Mouse (Mus musculus) spleen, postnatal 4 days (tissue): ENCODE results near the gene Erg.

Experiments
- DNase-seq, 2 experiments: peaks; one replicate each; pipeline ENCODE4 v3.0.0; 2022; ENCODE audit warnings: low spot score in 2 of 2

Erg gene

GRCm38 (mm10) chr16:95388292-95388691, 198.1 kb downstream of the Erg start:
- DNase-seq: no peak

DNA sequence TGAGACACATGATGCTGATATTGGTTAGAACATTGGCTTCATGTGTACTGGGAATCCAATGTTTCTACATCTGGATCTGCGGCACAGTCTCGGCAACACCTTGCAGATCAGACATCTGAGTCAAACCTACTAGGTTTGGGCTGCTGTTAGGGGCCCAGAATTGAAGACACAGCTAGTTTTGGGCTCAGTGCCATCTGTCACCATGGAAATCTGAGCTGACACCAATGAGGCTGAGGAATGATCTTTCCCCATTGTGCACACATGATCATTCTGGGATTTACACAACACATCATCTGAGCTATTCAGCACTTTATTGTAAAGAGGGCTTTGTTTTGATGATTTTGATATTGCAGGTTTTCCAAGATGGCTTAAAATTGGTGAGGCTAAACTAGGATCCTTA, 199.4 kb downstream of the Erg start:
- no peak for DNase-seq

GRCm38 (mm10) chr16:95385299-95385973, 201.0 kb downstream of the Erg start:
- no peak for DNase-seq

DNA sequence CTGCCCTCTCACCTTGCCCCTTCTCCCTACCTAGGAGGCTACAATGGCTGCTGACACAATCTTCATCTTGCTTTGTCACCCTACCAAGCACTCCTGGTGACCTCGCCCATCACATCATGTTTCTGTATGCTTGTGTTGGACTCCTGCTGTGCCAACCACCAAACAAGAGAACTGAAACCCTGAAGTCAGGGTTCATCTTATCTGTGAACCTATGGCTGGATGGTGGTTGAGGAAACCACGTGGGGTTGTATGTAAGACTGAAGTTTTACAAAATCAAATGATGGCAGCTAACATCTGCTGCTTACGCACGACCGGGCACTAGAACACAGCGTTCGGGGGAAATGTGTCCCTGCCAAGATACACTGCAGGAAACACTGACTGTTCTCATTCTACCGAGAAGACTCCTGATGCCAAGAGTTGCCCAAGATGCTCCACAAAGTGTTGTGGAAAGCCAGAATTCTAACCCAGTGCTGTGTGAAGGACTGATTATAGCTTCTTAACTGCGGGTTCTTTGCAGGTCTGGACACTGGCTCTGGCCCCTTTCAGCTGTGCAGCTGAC, 201.7 kb downstream of the Erg start:
- no peak for DNase-seq

GRCm38 (mm10) chr16:95382251-95382650, 204.1 kb downstream of the Erg start:
- DNase-seq: no peak

- DNase-seq: no peak
Measured at GRCm38 (mm10) chr16:95376834-95377233, 209.6 kb downstream of the Erg start.

DNA sequence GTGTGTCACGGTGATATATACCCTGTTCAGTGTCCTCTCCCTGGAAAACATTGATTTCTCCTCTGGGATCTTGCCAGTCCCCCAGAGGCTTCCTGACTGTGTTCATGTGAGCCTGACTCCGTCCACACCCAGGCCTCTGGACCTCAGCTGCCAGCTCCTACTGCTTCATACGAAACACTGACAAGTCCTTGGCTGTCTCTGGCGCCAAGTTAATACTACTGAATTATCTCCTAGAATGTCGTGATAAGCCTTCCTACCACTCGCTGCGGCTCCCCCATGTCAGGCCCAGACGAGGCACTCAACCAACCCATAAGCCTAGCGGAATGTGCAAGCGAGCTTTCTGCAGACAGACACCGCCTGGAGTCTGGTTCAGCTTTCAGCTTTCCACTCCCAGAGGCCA, 210.0 kb downstream of the Erg start:
- no peak for DNase-seq

DNA sequence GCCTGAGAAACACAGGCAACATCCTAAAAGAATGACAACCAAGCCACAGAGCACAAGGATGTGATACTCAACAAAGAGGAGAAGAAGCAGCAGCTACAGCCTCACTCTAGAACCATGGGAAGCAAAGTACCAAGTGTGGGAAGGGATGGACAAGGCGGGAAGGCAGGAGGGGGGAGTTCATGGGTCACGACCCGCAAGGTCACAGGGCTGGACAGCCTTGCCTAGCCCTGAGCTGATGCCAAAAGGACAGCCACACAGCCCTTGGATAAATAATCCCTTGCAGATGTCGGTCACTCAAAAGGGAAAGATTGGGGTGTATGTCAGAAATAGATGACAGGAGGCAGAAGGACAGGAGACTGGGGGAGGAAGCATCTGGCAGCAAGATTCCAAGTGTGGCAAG, 211.7 kb downstream of the Erg start:
- no peak for DNase-seq

GRCm38 (mm10) chr16:95372960-95373359, 213.4 kb downstream of the Erg start:
- no peak for DNase-seq

GRCm38 (mm10) chr16:95371713-95372112, 214.7 kb downstream of the Erg start:
- DNase-seq: no peak

DNA sequence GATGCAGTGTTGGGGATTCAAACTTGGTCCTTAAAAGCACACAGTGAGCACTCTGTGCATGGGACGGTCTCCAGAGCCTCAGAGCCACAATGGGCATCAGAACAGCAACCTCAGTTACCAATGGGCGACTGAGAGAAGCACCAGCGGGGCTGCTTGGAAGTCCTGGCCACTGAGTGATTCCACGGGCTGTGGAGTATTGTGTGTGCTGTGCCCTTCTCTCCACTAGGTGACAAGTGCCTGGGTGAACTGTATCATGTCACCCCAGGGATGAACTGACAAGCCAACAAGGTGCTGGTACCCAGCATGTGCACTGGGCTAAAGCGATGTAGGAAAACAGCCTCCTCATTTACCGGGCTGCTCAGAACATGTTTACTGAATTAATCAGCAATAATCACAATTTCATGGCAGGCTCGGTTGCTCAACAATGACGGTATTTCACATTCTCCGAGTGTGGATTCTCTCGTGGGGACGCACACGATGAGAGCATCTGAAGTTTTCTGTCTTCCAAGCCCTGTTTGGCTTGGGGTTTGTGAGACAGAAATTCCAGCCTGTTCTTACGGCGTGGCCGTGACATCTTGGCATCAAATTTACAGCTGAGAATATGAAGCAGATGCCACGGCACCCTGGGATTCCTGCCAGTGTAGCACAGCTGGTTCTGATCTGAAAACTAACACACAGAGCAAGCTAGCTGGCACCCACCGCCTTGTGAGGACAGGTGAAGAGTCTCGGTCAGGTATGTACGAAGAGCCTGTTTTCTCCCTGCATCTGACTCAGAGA, 219.2 kb downstream of the Erg start:
- no peak for DNase-seq

- DNase-seq: no peak
Measured at GRCm38 (mm10) chr16:95365214-95365613, 221.2 kb downstream of the Erg start.

- no peak for DNase-seq
Measured at GRCm38 (mm10) chr16:95363632-95364465, 222.5 kb downstream of the Erg start.

GRCm38 (mm10) chr16:95361950-95362349, 224.4 kb downstream of the Erg start:
- no peak for DNase-seq

DNA sequence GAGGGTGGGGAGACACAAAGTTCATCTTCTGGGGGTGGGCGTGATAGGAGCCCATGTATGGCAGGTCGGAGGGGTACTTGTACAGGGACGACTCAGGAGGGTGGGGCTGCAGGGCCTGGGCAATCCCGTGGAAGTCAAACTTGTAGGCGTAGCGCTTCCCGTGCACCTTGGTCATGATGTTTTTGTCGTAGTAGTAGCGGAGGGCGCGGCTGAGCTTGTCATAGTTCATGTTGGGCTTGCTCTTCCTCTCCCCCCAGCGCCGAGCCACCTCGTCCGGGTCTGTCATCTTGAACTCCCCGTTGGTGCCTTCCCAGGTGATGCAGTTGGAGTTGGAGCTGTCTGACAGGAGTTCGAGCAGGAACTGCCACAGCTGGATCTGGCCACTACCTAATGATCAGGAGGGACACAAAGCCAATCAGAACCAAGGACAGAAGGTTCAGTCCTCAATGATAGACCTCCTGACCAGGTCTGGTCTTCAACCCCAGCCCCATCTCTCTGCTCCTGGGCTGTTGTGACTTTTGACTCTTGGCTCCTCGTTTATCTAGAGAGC, 225.4 kb downstream of the Erg start:
- DNase-seq: no peak

DNA sequence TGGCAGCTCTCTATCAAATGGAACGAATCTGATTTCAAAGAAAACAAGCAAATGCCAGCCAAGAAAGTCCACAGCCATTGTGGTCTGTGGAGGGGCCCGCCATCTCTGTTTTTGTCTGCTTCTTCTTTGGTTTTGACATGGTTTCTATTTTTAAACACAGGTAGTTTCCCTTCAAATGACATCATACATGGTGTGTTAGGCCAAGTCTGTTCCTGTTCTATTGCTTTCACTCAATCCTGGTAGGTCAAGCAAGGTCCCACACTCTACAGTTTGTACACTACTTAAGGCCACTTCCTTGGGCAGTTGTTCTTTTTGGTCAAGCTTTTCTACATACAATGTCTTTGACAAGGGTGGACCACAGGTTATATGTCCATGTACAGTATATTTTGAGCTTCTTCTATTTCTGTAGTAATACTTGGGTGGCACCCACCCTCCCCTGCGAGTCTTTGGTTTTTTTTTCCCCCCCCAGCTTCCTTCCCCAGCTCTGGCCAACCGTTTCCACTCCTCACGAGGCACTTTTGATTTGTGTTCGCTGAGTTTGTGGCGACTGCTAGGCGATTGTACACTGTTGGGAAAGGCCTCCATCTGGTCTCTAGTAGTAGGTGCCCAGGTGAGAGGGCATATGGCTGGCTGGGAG, 226.1 kb downstream of the Erg start:
- DNase-seq: no peak

DNA sequence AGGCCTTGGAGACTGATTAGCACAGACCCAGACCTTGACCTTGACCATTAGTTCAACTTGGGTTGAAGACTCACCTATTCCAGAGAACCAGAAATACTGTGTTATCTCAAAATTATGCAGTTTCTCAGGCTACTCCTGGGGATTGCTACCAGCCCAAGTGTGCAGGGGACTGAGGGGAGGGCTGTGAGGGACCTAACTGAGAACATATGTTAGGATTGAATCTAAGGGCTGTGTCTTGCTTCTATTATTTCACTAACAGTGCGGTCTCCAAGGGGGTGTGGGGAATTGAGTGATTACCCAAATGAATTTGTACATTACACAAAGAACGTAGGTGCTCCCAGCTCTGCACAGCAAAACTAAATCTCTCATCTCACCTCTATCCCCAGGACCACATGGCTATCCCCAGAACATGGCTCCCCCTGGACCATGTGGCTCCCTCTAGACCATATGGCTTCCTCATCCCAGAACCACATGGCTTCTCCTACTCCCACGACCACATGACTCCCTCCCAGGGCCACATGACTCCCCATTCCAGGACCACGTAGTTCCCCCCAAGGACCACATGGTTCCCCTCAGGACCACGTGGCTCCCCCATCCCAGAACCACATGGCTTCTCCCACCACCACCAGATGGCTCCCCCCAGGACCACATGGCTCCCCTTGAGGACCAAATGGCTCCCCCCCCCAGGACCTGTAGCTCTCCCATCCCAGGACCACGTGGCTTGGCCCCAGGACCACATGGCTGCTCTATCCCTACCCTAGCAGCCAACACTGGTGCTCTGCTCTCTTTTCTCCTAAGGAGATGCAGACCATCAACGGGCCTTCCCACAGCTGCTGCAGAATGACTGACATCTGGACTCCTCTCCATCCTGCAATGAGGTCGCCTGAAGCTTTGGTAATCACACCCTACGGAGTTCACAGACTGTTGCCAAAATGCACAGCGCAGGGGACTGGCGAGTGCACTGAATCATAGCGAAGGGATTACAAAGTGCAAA, 229.1 kb downstream of the Erg start:
- DNase-seq: no peak

- no peak for DNase-seq
Measured at GRCm38 (mm10) chr16:95353838-95354237, 232.6 kb downstream of the Erg start.

DNA sequence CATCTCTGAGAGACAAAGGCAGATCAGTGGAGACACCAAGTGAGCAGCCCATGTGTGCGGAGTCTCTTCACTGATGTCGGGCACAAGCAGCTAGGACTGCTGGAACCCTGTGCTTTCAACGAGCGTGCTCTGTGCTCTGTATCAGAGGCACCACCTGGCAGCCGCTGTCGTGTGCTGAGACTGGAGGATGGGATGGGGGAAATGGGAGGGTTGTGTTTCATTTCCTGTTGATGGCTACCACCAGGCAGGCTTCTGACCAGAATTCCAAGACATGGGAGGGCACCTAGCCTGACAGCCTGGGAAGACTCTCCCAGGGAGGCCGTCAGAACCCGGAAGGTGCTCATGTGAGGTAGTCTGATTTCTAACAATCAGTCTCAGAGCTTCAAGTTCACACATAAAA, 234.1 kb downstream of the Erg start:
- DNase-seq: no peak

GRCm38 (mm10) chr16:95350499-95350898, 235.9 kb downstream of the Erg start:
- DNase-seq: peak; percentile 36 to 75
